Mouse (Mus musculus) small intestine, adult 2 months (tissue): ENCODE data around the gene Kcnn4. TPM values are rescaled to one million over a fixed set of nuclear protein-coding genes. Genes with fewer than 3 reads are reported as not detected.

Experiments
- H3K27ac ChIP-seq: fragments of 200-500 bp; 2 replicates; pipeline ENCODE4 v1.5.1; 2012; ENCODE audit warnings: low read depth, low read length, control low read depth, inconsistent platforms; ENCODE audit not compliant: insufficient read depth
- H3K27me3 ChIP-seq: fragments of 200-500 bp; 2 replicates; pipeline ENCODE4 v1.6.1; 2012; ENCODE audit warnings: mild to moderate bottlenecking, moderate library complexity, low read length, inconsistent platforms; ENCODE audit not compliant: control insufficient read depth, insufficient read depth
- H3K36me3 ChIP-seq: fragments of 200-500 bp; 2 replicates; pipeline ENCODE4 v1.6.1; 2012; ENCODE audit warnings: mild to moderate bottlenecking, low read length, control low read depth, inconsistent platforms; ENCODE audit not compliant: control insufficient read depth, insufficient read depth
- H3K4me1 ChIP-seq: fragments of 200-500 bp; 2 replicates; pipeline ENCODE4 v1.6.1; 2012; ENCODE audit warnings: low read length, inconsistent platforms, mixed read lengths; ENCODE audit not compliant: control insufficient read depth, insufficient read depth, insufficient read length
- H3K4me3 ChIP-seq: fragments of 200-500 bp; 2 replicates; pipeline ENCODE4 v1.5.1; 2012; ENCODE audit warnings: low read depth, mild to moderate bottlenecking, control low read depth, inconsistent platforms, low read length, moderate library complexity
- CTCF ChIP-seq: fragments of 200-500 bp; IDR thresholded peaks from 2 replicates; pipeline ENCODE4 v1.5.1; 2012; ENCODE audit warnings: low read depth, mild to moderate bottlenecking, control low read depth, inconsistent platforms, low read length, moderate library complexity, mixed read lengths; ENCODE audit not compliant: insufficient replicate concordance, insufficient read length; ENCODE audit errors: extremely low read depth
- POLR2A ChIP-seq: fragments of 200-500 bp; IDR thresholded peaks from 2 replicates; pipeline ENCODE4 v1.6.1; 2012; ENCODE audit warnings: low read depth, mild to moderate bottlenecking, control low read depth, inconsistent platforms, low read length, moderate library complexity
- WGBS: fragments of 180-500 bp; shearing (Covaris S2); methylation state at CpG from one replicate; pipeline ENCODE4 v1.1.7; 2018; 5-methylcytosine and 5-hydroxymethylcytosine counted together
- polyA plus RNA-seq: library from polyadenylated mRNA; depleted of rRNA; stranded (reverse); fragments of >200 nt; gene quantifications from 2 replicates; pipeline ENCODE4 v1.2.3, GENCODE M21; 2012

The Kcnn4 gene
- polyA plus RNA-seq, 1 experiment: 95.5 TPM

GRCm38 (mm10) chr7:24410831-24411230 is 40.8 kb downstream of the Kcnn4 start:
- WGBS: 45% methylated on average over 3 of the region's 3 CpGs
- peaks cover 2% of the 10 kb centered on the region for H3K4me1 ChIP-seq
- no peaks in the 10 kb centered on the region for H3K27me3 ChIP-seq
- TF ChIP-seq CTCF: no peak
- no peak for TF ChIP-seq POLR2A
- peaks cover 10% of the 10 kb centered on the region for H3K36me3 ChIP-seq
- H3K27ac ChIP-seq: no peak overlapping the region
- H3K4me3 ChIP-seq: no peak overlapping the region

GRCm38 (mm10) chr7:24413630-24414029 is 43.6 kb downstream of the Kcnn4 start:
- Histone ChIP-seq H3K4me3 (no peak overlapping the region), H3K36me3 (peaks cover 4% of the 10 kb centered on the region; the same call in 1 of the 2 replicates), H3K27me3 (no peaks in the 10 kb centered on the region), H3K4me1 (no peaks in the 10 kb centered on the region; the same call in 1 of the 2 replicates), H3K27ac (no peak overlapping the region)
- 65% methylated on average over 3 of the region's 3 CpGs for WGBS
- TF ChIP-seq CTCF: no peak
- no peak for TF ChIP-seq POLR2A

- H3K4me1 ChIP-seq: no peaks in the 10 kb centered on the region; the same call in 1 of the 2 replicates
- no peaks in the 10 kb centered on the region for H3K27me3 ChIP-seq
- no peak for TF ChIP-seq POLR2A
- TF ChIP-seq CTCF: no peak
- H3K36me3 ChIP-seq: peaks cover 2% of the 10 kb centered on the region; the same call in 1 of the 2 replicates
- no peak overlapping the region for H3K27ac ChIP-seq
- 82% methylated on average over 7 of the region's 7 CpGs for whole genome bisulfite sequencing
- H3K4me3 ChIP-seq: no peak overlapping the region
Measured at GRCm38 (mm10) chr7:24415261-24415660, 45.2 kb downstream of the Kcnn4 start.

- Histone ChIP-seq H3K27ac (no peak overlapping the region), H3K4me3 (no peak overlapping the region), H3K4me1 (peaks cover 8% of the 10 kb centered on the region; the same call in 1 of the 2 replicates), H3K27me3 (no peaks in the 10 kb centered on the region), H3K36me3 (peaks cover 20% of the 10 kb centered on the region; the same call in 1 of the 2 replicates)
- WGBS: 93% methylated on average over 8 of the region's 8 CpGs
- TF ChIP-seq POLR2A (no peak), CTCF (no peak)
Measured at GRCm38 (mm10) chr7:24419579-24419978, 49.5 kb downstream of the Kcnn4 start.

- no peak overlapping the region for H3K4me3 ChIP-seq
- TF ChIP-seq POLR2A (no peak), CTCF (no peak)
- no peaks in the 10 kb centered on the region for H3K27me3 ChIP-seq
- H3K4me1 ChIP-seq: peaks cover 8% of the 10 kb centered on the region; the same call in 1 of the 2 replicates
- H3K36me3 ChIP-seq: peaks cover 18% of the 10 kb centered on the region; the same call in 1 of the 2 replicates
- 84% methylated on average over 7 of the region's 7 CpGs for WGBS
- no peak overlapping the region for H3K27ac ChIP-seq
Measured at GRCm38 (mm10) chr7:24421648-24422047, 51.6 kb downstream of the Kcnn4 start.

- peaks cover 8% of the 10 kb centered on the region; the same call in 1 of the 2 replicates for H3K4me1 ChIP-seq
- H3K4me3 ChIP-seq: no peak overlapping the region
- no peaks in the 10 kb centered on the region for H3K27me3 ChIP-seq
- WGBS: 93% methylated on average over 8 of the region's 8 CpGs
- no peak overlapping the region for H3K27ac ChIP-seq
- H3K36me3 ChIP-seq: peaks cover 18% of the 10 kb centered on the region; the same call in 1 of the 2 replicates
- TF ChIP-seq POLR2A: no peak
- TF ChIP-seq CTCF: no peak
Measured at GRCm38 (mm10) chr7:24422251-24422650, 52.2 kb downstream of the Kcnn4 start.

GRCm38 (mm10) chr7:24423107-24423763 is 53.2 kb downstream of the Kcnn4 start:
- no peak overlapping the region for H3K27ac ChIP-seq
- no peak overlapping the region for H3K4me3 ChIP-seq
- 50% methylated on average over 15 of the region's 15 CpGs for WGBS
- TF ChIP-seq POLR2A (no peak), CTCF (no peak)
- peaks cover 18% of the 10 kb centered on the region; the same call in 1 of the 2 replicates for H3K36me3 ChIP-seq
- no peaks in the 10 kb centered on the region for H3K27me3 ChIP-seq
- H3K4me1 ChIP-seq: peaks cover 8% of the 10 kb centered on the region; the same call in 1 of the 2 replicates
